Mouse (Mus musculus) CD4-positive, CD25-positive, alpha-beta regulatory T cell, adult 2 months (primary cell): ENCODE measurements around the gene Vmac.
A peak's percentile ranks its signal among the peaks of the same experiment; 100 is the strongest.

Source experiments
- DNase-seq: peaks from one replicate; pipeline ENCODE4 v3.0.0-alpha.2; 2012; ENCODE audit warnings: low read depth, low spot score

Vmac gene

GRCm38 (mm10) chr17:56686801-56687200, 31.0 kb downstream of the Vmac start:
- no peak for DNase-seq

DNA sequence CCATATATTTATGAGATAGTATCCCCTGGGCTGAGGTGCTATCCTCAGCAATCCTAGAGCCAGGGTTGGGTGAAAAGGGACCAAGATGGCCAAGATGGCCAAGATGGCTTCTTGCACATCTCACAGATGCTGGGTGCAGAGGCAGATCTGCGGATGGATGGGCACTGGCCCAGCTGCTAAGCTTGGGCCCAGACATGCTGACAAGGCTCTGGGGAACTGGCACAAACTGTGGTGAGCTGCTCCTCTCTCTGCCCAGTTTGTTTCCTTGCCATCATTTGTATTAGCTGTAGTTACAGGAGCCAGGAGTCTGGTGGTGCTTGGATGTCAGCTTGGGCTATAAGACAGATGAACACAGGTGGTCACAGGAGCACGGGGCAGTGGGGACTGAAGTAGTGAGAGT, 33.2 kb downstream of the Vmac start:
- DNase-seq = no peak

DNA sequence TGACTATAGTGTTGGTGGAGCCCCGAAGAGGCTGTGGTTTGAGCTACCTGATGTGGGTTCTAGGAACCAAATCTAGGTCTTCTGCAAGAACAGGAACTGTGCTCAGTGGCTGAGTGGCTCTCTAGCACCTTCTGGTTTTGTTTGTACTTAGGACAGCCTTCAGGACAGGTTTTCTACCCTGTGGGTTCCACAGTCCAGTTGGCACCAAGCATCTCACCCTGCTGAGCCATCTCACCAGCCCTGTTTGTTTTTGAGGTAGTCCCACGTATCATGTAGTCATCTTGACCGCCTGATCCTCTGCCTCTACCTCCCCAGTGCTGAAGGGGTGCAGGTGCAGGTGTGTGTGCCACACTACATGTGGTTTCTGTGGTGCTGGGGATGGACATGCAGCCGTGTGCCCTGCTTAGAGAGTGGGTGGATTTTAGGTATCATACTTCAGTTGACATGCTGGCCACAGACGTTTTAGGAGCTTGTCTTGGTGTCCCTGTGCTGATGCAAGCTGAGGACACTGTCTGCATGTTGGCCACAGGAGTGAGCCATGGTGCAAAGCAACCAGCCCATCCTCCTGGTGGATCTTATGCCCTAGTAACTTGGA, 34.2 kb downstream of the Vmac start:
- no peak for DNase-seq

DNA sequence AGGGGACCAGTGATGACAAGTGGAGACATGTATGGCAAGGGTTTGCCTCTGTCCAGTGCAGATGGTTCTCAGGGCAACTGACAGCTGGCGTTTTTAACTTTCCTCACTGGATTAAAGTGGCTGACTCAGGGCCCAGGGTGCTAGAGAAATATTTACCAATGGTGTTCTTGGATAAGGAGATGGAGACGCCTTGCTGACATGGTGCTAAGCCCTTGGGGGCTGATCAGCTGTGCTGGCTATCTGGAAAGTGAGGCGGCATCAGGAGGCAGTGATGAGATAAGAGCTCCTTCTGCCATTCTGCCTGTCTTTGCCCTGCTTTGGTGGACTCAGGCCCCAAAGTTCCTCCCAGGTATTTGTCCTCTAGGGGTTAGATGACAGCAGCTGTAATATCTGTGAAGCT, 34.9 kb downstream of the Vmac start:
- DNase-seq = no peak

DNA sequence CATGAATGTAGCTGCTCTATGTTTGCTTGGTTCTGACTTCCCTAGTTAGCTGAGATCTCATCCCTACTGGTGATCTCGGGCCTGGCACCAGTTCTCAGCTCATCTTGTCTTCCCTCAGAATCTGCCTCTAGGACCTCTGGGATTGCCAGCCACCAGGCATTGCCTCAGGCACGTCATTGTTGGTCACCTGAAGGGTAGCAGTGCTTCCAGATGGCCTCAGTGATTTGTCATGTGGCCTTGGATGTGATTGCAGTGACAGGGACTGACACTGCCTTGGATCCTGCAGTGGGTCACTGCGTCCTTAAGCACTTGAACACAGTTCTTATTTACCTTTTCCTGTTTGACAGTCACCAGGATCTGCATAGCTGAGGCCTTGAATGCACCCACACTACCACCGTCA, 36.0 kb downstream of the Vmac start:
- no peak for DNase-seq

- no peak for DNase-seq
Observed at GRCm38 (mm10) chr17:56673647-56674416, 44.0 kb downstream of the Vmac start.

DNA sequence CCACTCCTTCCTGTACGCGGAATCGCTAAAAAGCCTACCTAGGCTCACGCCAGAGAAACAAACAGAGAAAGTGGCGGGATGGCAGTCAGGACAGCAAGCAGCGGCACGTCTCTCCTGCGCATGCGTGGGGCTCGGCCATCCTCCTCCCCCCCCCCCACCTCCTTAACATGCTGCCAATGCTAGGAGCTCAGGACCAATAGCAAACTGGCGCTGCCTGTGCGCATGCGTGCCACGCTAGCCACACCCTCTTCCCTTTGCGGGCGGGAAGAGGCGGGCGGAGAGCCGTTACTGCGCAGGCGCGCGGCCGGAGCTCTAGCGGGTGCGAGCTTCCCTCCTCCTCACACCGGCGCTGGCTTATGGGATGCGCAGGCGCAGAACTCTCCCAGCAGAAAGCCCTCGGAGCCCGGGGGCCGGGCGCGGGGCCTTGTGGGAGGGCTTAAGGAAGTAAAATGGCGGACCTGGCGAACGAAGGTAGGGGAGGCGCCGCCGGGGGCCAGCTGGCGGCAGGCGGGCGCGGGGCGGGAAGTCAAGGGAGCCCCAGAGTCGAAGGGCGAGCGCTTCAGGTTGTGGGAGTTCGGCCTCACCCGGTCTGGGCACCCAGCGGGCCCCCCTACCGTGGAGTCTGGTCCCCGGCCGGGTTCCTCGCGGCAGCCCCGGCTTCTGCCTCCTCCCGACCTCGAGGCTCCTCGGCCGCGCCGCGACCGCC, 44.7 kb downstream of the Vmac start, which contains the start of gene Ranbp3:
TSS of gene Ranbp3 (plus strand) at position 354 of the 706 bp plus-strand sequence.
- DNase-seq = peak; percentile 100

- DNase-seq = no peak
Observed at GRCm38 (mm10) chr17:56669766-56670165, 48.1 kb downstream of the Vmac start.

- peak; percentile 91 for DNase-seq
Observed at GRCm38 (mm10) chr17:56668384-56669144, 49.3 kb downstream of the Vmac start.

DNA sequence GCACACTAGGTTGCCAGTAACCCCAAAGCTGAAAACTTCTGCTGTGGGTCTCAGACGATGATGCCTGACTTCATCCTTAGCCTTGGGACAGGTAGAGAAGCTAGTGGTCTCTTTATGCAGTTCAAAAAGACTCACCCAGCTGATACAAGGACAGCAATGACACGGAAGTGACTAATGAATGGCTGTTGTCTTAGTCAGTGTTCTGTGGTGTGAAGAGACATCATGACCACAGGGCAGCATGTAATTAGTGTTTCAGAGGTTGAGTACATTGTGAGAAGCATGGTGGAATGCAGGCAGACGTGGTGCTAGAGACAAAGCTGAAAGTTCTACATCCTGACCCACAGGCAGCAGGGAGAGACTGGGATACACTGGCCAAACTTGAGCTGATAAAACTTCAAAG, 50.2 kb downstream of the Vmac start:
- no peak for DNase-seq

GRCm38 (mm10) chr17:56666384-56666783, 51.4 kb downstream of the Vmac start:
- no peak for DNase-seq

- DNase-seq = no peak
Observed at GRCm38 (mm10) chr17:56664333-56664732, 53.5 kb downstream of the Vmac start.
